Mouse (Mus musculus): ENCODE results near the gene Rrp1b. TPM values are rescaled to one million over a fixed set of nuclear protein-coding genes. Genes with fewer than 3 reads are reported as not detected.

Rrp1b gene
- total RNA-seq, 2 experiments from 2014 or later, result 17.7 to 17.8 TPM

Other genes starting within 250 kb of the Rrp1b start
- gene Sik1, start 180.3 kb upstream of the Rrp1b start, total RNA-seq (2021), result 10 to 100 TPM; 17.0 to 20.1 TPM
- gene Hsf2bp, start 249 bp downstream of the Rrp1b start, total RNA-seq (2021), result under 1 TPM; 0.59 to 0.96 TPM
- 1 to 10 TPM; 4.4 to 5.0 TPM for gene Notch3, start 130.8 kb downstream of the Rrp1b start, total RNA-seq (2021)
- under 1 TPM; 0.30 TPM for gene Ephx3, start 153.4 kb downstream of the Rrp1b start, total RNA-seq (2021)
- 100 to 1,000 TPM; 109 to 119 TPM for gene Brd4, start 248.6 kb downstream of the Rrp1b start, total RNA-seq (2021)